Mouse (Mus musculus): ENCODE results near the gene Caskin2. TPM values are rescaled to one million over a fixed set of nuclear protein-coding genes. Genes with fewer than 3 reads are reported as not detected.

Gene Caskin2
- polyA plus RNA-seq, 2 experiments, result 17.3 to 34.6 TPM

DNA sequence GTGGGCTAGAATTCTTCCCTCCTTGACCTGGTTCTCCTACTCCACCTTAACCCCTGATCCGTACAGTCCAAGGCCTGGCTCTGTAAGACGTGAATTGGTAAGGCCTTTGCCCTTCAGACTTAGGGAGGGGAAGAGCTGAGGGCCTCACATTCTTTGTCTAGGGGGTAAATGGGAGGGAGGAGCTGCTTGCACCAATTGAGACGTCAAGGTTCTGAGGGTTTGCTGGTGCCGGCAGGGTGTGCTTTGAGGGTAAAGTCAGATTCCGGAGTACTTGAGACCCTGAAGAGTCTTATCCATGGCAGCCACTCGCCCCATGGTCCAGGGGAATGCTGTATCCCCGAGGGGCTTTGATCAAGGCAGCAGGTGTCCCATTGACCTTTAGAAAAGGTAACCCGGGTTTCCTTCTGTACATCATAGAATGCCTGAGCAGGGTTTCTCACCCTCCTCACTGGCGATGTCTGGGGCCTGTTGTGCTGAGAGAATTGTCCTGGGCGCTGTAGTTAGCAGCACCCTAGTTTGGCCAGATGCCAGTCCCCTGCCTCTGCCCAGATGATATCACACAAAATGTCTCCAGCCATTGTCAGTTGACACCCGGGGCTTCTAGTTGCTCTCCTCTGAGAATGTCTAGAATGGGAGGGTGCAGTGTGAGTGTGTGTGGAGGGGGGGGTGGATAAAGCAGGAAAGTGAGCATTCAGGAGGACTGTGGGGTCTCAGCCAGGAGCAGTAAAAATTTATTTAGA lies 23.4 kb upstream of the Caskin2 start:
- Histone ChIP-seq H3K27me3 (ENCODE audit: control insufficient read depth, insufficient read depth, low read length) (no peaks in the 10 kb centered on the region), H3K4me2 (replicated peaks; ENCODE audit: low read depth, low read length, severe bottlenecking) (no peak overlapping the region), H3K4me3 (replicated peaks; ENCODE audit: low read length) (no peak overlapping the region), H3K27ac (replicated peaks; ENCODE audit: low read depth, low read length) (no peak overlapping the region), H3K9ac (ENCODE audit: low read depth, low read length, severe bottlenecking) (no peak overlapping the region), H3K4me1 (ENCODE audit: control insufficient read depth, insufficient read depth, low read length) (peaks cover 22% of the 10 kb centered on the region), H3K36me3 (ENCODE audit: control insufficient read depth, insufficient read depth, low read length) (no peaks in the 10 kb centered on the region), H3K9me3 (ENCODE audit: control insufficient read depth, low read length) (no peaks in the 10 kb centered on the region)
- DNase-seq (ENCODE audit: low spot score), result no peak
- TF ChIP-seq POLR2A (IDR thresholded peaks at IDR 0.05; ENCODE audit: borderline replicate concordance, extremely low read depth, insufficient read depth, insufficient read length), result no peak
- ATAC-seq (ENCODE audit: low FRiP score, low read depth), result no peak
- 55% methylated on average over 11 of the region's 11 CpGs for WGBS

DNA sequence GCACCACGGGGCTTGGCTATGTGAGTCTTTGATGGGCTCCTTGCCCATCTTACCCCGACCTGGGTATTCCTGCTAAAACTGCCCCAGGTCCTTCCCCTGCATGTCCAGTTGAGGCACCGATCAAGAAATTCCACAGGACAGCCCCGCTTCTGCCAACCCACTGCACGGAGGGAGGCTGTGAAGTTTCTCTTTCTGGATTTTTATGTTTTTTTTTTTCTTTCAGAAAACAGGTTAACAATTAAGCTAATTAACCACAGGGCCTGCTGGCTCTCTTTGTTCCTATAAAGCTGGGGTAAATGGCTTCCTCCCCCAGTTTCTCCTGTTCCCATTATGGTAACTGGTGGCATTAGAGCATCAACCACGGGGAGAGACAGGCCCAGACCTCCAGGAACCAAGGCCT lies 20.6 kb upstream of the Caskin2 start:
- 54% methylated on average over 6 of the region's 6 CpGs for WGBS

DNA sequence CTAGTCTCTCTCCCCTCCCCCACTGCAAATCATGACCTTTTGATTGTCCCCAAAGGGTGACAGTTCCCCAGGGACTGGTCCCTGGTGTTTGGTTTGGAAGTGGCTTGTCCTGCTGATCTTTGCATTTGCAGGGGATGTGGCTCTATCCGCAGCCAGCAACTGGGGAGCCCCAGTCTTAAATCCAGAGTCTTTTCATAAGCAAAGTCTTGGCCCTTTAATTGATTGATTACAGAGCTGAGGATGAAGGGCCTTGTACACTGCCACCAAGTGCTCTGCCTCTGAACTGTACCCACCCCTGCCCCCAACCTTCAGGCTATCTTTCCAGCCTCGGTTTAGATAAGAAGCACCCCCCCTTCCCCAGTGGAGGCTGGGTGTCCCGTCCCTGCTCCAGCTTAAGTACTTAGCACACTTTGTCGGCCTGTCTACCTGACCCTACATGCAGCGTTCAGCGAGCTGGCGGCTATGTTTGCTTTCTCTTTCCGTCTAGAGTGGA lies 19.6 kb upstream of the Caskin2 start:
- Histone ChIP-seq H3K9me3 (ENCODE audit: control insufficient read depth, low read length) (no peaks in the 10 kb centered on the region), H3K27me3 (ENCODE audit: control insufficient read depth, insufficient read depth, low read length) (no peaks in the 10 kb centered on the region), H3K4me2 (replicated peaks; ENCODE audit: low read depth, low read length, severe bottlenecking) (no peak overlapping the region), H3K9ac (ENCODE audit: low read depth, low read length, severe bottlenecking) (no peak overlapping the region), H3K4me3 (replicated peaks; ENCODE audit: low read length) (no peak overlapping the region), H3K27ac (replicated peaks; ENCODE audit: low read depth, low read length) (no peak overlapping the region), H3K36me3 (ENCODE audit: control insufficient read depth, insufficient read depth, low read length) (no peaks in the 10 kb centered on the region), H3K4me1 (ENCODE audit: control insufficient read depth, insufficient read depth, low read length) (peaks cover 16% of the 10 kb centered on the region)
- no peak for DNase-seq (ENCODE audit: low spot score)
- 20% methylated on average over 8 of the region's 8 CpGs for WGBS
- ATAC-seq (ENCODE audit: low FRiP score, low read depth), result no peak
- TF ChIP-seq POLR2A (IDR thresholded peaks at IDR 0.05; ENCODE audit: borderline replicate concordance, extremely low read depth, insufficient read depth, insufficient read length), result no peak

More for the DNA sequence above, 20.6 kb upstream of the Caskin2 start:
- no peak for TF ChIP-seq POLR2A (IDR thresholded peaks at IDR 0.05; ENCODE audit: borderline replicate concordance, extremely low read depth, insufficient read depth, insufficient read length)
- ATAC-seq (ENCODE audit: low FRiP score, low read depth) (no peak), DNase-seq (ENCODE audit: low spot score) (no peak)
- Histone ChIP-seq H3K36me3 (ENCODE audit: control insufficient read depth, insufficient read depth, low read length) (no peaks in the 10 kb centered on the region), H3K4me1 (ENCODE audit: control insufficient read depth, insufficient read depth, low read length) (peaks cover 21% of the 10 kb centered on the region), H3K9me3 (ENCODE audit: control insufficient read depth, low read length) (no peaks in the 10 kb centered on the region), H3K27me3 (ENCODE audit: control insufficient read depth, insufficient read depth, low read length) (no peaks in the 10 kb centered on the region), H3K27ac (replicated peaks; ENCODE audit: low read depth, low read length) (no peak overlapping the region), H3K9ac (ENCODE audit: low read depth, low read length, severe bottlenecking) (no peak overlapping the region), H3K4me3 (replicated peaks; ENCODE audit: low read length) (no peak overlapping the region), H3K4me2 (replicated peaks; ENCODE audit: low read depth, low read length, severe bottlenecking) (no peak overlapping the region)

DNA sequence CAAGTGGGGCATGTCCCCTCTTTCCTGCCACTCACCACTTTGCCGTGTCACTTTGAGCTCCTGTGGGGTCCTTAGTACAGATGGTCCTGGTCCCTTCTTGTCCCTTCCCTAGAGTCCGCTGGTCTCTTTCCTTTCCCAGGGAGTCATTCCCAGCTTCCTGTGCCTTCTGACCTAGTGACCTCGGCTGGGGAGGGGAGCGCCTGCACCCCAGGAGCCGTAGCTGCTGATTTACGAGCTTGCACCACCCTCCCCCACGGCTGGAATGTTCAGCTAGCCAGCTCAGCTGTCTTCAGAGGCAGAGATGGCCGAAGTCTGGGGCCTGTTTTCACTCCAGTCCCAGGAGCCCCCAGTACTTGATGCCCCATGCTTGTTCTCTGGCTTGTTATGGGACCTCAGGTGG lies 19.1 kb upstream of the Caskin2 start:
- 7% methylated on average over 8 of the region's 8 CpGs for WGBS
- Histone ChIP-seq H3K4me1 (ENCODE audit: control insufficient read depth, insufficient read depth, low read length) (peaks cover 16% of the 10 kb centered on the region), H3K27ac (replicated peaks; ENCODE audit: low read depth, low read length) (no peak overlapping the region), H3K36me3 (ENCODE audit: control insufficient read depth, insufficient read depth, low read length) (no peaks in the 10 kb centered on the region), H3K9me3 (ENCODE audit: control insufficient read depth, low read length) (no peaks in the 10 kb centered on the region), H3K4me3 (replicated peaks; ENCODE audit: low read length) (no peak overlapping the region), H3K4me2 (replicated peaks; ENCODE audit: low read depth, low read length, severe bottlenecking) (no peak overlapping the region), H3K27me3 (ENCODE audit: control insufficient read depth, insufficient read depth, low read length) (no peaks in the 10 kb centered on the region), H3K9ac (ENCODE audit: low read depth, low read length, severe bottlenecking) (no peak overlapping the region)
- no peak for TF ChIP-seq POLR2A (IDR thresholded peaks at IDR 0.05; ENCODE audit: borderline replicate concordance, extremely low read depth, insufficient read depth, insufficient read length)
- no peak for DNase-seq (ENCODE audit: low spot score)
- peak; percentile 32; the same call in 1 of the 2 replicates for ATAC-seq (ENCODE audit: low FRiP score, low read depth)

DNA sequence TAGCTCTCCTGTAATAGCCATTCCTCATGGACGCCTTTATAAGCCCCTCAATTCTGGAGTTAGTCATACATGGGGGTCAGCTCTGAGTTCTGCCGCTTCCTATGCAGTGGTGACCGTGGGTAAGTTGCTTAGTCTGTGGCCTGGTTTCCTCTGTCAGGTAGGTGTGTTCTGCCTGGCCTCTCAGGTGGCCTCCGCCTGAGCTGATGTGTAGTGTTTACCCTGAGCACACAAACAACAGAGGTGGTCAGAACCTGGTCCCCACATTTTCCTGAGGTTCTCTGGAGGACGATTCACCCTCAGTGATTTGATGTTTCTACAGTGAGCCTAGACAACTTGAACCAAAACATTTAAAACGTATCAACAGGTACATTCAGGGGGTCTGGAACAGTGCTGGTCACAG lies 18.6 kb upstream of the Caskin2 start:
- Histone ChIP-seq H3K4me1 (ENCODE audit: control insufficient read depth, insufficient read depth, low read length) (peaks cover 16% of the 10 kb centered on the region), H3K9me3 (ENCODE audit: control insufficient read depth, low read length) (no peaks in the 10 kb centered on the region), H3K36me3 (ENCODE audit: control insufficient read depth, insufficient read depth, low read length) (no peaks in the 10 kb centered on the region), H3K9ac (ENCODE audit: low read depth, low read length, severe bottlenecking) (no peak overlapping the region), H3K4me2 (replicated peaks; ENCODE audit: low read depth, low read length, severe bottlenecking) (no peak overlapping the region), H3K27me3 (ENCODE audit: control insufficient read depth, insufficient read depth, low read length) (no peaks in the 10 kb centered on the region), H3K27ac (replicated peaks; ENCODE audit: low read depth, low read length) (no peak overlapping the region), H3K4me3 (replicated peaks; ENCODE audit: low read length) (no peak overlapping the region)
- DNase-seq (ENCODE audit: low spot score) (no peak), ATAC-seq (ENCODE audit: low FRiP score, low read depth) (no peak)
- no peak for TF ChIP-seq POLR2A (IDR thresholded peaks at IDR 0.05; ENCODE audit: borderline replicate concordance, extremely low read depth, insufficient read depth, insufficient read length)
- 50% methylated on average over 6 of the region's 6 CpGs for WGBS
